Mouse (Mus musculus) layer of hippocampus, adult 18-20 months (tissue): ENCODE data around the gene Plcl2. TPM values are rescaled to one million over a fixed set of nuclear protein-coding genes. Genes with fewer than 3 reads are reported as not detected.

ENCODE experiments used
- DNase-seq, 2 experiments: peaks; one replicate each; pipeline ENCODE4 v3.0.0; 2022; ENCODE audit warnings: low spot score in 2 of 2
- total RNA-seq, 2 experiments: library from RNA; stranded (reverse); gene quantifications; 2 replicates each; pipeline ENCODE4 v1.2.3; 2021

Gene Plcl2
- total RNA-seq, 2 experiments from 2014 or later, result 57.7 to 59.3 TPM

- no peak for DNase-seq
Measured at GRCm38 (mm10) chr17:50731876-50732275, 222.7 kb downstream of the Plcl2 start.

DNA sequence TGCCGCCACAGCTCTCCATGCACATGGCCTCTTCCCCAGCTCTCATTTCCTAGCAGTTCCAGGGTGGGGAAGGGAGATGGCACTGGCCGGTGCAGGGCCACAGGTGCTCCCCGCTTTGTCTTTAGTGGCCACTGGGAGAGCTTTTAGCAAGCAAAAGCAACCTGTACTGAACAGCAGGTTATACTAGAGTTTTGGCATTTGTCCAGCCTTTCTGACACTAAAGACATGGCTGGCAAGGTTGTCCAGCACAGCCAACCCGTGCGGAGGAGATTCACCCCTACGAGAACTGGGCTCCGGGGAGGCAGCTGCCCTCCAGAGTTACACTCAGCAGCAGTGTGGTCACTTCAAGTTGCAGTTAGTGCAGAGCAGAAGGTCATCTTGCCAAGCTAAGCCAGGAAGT is 224.2 kb downstream of the Plcl2 start:
- no peak for DNase-seq

- no peak for DNase-seq
Measured at GRCm38 (mm10) chr17:50734781-50735180, 225.6 kb downstream of the Plcl2 start.

GRCm38 (mm10) chr17:50735382-50735954 is 226.3 kb downstream of the Plcl2 start:
- no peak for DNase-seq

DNA sequence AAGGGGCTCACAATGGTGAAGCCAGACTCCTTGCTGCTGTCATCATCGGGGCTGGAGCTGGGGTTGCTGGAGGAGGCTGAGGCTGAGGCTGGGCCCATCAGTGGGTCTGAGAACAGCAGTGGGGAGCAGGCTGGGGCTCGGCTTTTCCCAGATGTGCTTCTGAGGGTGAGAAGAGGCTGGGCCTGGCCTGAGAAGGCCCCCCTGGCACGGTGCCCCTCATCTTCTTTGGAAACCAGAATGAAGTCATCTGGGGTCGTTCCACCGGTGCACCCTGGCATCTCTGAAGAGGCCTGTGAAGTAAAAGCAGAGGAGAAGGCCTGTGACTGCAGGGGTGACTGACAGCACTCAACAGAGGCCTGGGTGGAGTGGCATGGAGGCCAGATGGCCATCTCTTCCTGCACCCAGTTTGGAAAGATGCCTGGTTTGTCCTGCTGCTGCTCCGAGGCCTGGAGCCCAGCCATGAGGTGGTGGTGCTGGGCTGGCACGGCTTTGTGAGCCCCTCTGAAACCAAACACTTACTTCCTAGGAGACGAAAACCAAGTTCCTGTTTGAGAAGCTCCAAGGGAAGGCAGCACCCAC is 226.8 kb downstream of the Plcl2 start:
- DNase-seq, result peak in 1 of 2 experiments; percentile 23

GRCm38 (mm10) chr17:50737068-50737467 is 227.9 kb downstream of the Plcl2 start:
- no peak for DNase-seq

Other genes with a start within 250 kb of the Plcl2 start
- gene Dazl, start 215.8 kb upstream of the Plcl2 start, total RNA-seq, result 1 to 10 TPM; 3.2 to 5.3 TPM